Mouse (Mus musculus) frontal cortex, postnatal 25 days (tissue): Measurements from ENCODE around the gene Vsig8.

Experiments used
- DNase-seq, 2 experiments: peaks; one replicate each; pipeline ENCODE4 v3.0.0; 2022; ENCODE audit warnings: low spot score in 2 of 2

Gene Vsig8

DNA sequence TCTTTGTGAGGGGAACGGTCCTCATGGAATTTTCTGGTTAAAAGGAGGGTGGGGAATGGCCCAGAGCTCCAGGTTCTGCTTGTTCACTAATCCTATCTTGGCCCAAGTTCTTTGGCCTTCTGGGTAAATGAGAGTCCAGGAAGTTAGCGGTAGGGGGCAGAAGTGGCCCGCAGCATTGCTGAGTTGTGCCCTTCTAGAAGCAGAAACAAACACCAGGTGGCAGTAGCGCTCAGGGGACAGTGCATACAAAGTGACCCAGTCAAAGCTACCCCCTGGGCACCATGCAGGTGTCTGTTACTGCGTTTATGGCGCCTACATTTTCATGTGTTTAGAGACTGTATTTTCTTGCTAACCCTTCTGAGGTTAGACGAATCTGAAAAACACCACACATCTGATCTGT, 27.0 kb upstream of the Vsig8 start:
- DNase-seq, result peak; percentile 81 to 84

DNA sequence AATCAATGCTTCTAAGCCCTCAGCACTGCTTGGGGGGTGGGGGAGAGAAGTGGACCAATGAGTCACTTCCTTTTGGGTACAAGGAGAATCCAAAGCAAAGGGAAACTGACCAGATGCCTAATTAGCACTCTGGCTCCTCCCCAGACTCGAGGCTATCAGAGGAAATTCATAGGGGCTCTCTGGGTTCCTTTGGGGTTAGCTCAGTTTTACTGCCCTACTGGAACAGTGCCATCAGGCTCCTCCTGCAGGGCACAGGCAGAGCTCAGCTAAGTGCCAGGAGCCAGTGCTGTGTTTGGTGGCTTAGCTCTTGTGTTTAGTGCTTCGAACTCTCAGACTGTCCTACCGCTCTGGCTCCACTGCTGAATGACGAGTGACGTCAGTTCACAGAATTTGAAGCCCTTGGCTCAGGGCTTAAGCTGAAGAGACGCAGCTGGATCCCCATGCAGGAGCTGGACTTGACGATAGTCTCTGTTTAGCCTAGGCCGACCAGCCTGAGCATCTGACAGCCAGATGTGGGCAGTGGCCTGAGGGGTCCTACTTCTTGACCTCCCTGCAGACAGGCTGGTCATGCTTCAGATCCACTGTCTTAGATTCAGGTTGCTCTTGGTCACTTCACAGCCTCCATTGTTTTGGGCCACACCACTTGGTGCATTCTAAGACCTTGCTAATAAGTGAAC, 25.1 kb upstream of the Vsig8 start:
- no peak for DNase-seq

DNA sequence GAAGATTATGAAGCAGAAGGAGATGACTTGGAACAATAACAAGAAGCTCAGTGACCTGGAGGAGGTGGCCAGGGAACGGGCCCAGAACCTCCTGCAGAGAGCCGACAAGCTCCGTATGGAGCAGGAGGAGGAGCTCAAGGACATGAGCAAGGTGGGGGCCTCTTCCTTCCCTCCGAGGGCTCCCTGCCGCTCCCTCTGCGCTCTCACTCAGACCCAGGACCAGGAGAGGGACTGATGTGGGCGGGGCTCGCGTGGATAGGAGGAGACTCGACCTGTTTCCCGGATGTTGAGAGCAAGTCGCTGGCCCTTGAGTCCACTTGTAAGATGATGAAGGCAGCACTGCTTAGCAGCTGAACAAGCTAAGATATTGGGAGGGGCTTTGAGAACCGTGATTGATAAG, 23.2 kb upstream of the Vsig8 start:
- DNase-seq, result no peak

DNA sequence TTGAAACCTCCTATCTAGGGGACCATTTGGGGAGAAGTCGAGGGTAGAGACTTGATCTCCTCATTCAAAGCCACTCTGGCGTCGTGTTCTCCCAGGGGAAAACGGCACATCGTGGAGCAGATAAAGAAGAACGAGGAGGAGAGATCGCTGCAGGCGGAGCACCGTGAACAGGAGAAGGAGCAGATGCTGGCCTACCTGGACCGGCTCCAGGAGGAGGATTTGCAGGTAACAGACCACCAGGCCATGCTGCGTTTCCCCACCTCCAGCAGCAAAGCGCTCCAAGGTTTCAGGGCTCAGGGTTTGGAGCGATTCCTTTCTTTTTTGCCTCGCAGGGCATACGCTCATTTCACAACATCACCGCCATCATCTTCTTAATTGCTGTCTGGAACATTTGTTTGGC, 20.6 kb upstream of the Vsig8 start:
- no peak for DNase-seq

DNA sequence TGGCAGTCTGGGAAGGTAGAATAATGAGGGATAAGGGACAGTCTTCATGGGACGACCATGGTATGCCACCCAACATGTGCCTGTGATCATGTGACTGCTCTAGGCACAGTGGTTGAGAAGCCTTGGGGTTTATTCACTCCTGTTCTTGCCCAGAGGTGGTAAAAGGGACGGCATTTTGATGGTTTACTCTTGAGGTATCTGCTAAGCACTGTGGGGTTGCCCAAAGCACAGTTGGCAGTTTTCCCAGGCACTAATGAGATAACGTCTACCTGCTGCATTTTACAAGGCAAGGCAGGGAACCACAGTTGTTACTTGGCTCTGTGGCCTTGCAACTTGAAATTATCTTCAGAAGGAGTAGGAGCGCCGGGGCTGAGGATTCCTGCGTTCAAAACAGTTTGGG, 15.9 kb upstream of the Vsig8 start:
- no peak for DNase-seq

DNA sequence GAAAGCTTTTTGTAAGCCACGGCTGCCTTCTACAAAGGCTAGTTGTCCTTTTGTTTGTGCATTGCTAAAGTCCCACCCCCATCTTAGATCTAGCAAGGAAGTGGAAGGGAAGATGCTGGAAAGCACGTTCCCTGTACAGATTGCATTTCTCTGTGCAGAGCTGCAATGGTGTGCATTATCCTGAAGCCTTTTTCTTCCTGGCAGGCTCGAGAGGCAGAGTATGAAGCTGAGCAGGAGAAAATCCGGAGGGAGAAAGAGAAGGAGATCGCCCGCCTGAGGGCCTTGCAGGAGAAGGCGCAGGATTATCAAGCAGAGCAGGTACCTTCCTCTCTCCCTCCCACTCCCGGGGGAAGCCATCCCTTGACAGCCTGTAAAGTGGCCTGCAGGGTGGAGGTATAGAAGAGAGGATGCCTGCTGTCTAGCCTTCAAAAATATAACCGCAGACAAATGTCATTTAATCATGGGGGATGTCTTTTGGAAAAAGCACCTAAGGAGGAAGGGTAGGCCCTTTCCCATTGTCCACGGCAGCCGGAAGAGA, 15.4 kb upstream of the Vsig8 start:
- DNase-seq, result no peak

DNA sequence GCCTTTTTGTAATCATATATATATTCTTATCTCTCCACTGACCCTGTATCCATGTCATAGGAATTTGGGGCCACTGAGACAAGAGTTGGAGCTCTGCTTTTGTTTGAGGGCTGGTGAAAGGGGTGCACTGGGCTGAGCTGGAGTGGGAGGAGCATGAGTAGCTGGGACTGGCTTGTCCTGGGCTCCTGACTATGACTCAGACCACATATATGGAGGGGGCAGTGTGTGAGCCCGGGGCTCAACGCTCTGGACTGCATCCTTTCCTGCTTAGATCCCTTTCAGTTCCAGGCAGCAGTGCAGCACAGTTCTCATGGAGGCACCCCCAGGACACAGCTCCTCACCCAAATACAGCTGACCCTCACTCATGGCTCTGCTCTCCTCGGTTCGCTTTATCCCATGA, 9.7 kb upstream of the Vsig8 start:
- no peak for DNase-seq

DNA sequence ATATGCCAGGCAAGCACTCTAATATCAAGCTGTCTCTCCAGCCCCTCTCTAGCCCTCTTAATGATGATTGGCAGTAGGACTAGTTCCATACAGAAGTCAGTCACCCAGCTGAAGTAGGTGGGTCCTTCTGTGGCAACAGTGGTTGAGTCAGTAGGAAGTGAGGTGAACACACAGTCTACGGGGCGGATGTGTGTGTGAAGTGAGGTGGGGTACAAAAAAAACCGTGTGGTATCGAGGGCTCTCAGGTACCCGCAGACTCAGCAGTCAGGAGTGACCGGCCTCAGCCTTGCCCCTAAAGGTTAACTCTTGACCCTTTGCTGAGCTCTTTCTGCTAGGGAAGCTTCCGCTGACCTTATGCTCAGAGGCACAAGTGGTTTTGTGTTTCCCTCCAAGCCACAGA, 7.2 kb upstream of the Vsig8 start:
- DNase-seq, result no peak

DNA sequence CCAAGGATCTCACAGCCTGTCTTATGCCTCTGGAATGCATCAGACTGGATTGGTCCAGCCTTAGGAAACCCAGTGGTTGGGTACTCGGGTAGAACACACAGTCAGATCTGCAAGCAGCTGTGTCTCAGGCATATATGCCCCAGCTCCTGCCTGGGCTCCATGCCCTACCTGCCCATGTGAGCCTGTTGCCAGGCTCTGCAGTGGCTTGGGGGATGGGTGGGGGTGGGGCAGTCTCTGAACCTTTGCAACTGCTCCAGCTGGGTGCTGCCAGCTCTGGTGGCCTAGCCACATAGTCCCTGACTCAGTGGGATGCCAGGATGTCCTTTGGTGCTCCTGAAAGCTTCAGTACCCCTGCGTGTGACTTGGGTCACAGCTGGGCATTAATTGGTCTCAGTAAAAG, 6.4 kb upstream of the Vsig8 start:
- no peak for DNase-seq

DNA sequence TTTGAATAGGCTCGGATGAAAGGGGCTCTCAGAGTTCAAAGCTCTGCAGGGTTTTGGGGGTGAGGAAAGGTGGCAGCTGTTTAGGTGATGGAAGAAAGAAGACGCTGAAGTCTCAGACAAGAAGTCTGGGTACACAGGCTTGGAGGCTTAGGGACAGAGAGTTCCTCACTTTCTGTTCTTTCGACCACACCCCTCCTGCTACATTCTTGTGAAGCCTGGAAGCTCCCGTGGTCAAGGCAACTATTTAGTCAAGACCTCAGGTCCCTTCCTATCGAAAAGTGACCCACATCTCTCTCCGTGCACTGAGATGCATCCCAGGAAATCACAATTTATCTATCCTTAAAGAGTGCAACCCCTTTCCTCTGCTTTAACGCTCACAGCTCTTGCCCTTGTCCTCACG, 6.0 kb upstream of the Vsig8 start:
- no peak for DNase-seq

DNA sequence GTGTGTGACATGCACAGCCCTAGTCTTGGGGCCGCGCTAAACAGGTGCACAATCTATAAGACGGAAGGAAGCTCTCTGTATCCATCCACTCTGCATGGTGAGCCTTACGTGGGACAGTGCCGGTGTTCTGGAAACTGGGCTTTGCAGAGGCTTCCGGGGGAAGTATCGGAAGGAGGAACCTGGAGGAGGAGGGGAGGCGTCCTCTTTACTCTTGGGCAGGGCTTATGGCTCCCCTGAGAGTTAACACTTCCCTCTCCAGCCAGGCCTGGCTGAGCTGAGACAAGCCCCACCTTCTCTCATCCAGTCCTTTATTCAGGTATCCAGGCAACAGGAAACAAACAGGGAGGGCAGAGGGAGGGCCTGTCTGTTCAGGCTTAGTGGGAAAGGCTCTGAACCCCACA, 5.2 kb upstream of the Vsig8 start:
- peak in 1 of 2 experiments; percentile 19 for DNase-seq

DNA sequence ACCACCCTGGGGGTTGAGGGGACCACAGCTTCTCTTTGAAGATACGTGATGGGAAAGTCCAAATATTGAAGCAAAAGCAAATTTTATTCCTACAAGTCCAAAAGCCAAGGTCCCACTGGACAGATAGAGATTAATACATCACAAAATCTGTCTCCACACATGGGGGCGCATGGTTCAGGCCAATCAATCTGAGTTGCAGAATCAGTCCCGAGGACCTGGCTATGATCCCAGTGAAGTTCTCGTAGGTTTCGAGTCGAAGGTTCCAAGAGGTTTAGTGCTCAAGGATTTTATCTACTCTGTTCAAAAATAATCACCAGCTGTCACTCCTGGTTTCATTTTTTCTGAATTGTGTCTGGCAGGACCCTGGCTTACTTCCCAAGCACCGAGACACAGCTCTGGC, 4.7 kb upstream of the Vsig8 start:
- DNase-seq, result no peak

DNA sequence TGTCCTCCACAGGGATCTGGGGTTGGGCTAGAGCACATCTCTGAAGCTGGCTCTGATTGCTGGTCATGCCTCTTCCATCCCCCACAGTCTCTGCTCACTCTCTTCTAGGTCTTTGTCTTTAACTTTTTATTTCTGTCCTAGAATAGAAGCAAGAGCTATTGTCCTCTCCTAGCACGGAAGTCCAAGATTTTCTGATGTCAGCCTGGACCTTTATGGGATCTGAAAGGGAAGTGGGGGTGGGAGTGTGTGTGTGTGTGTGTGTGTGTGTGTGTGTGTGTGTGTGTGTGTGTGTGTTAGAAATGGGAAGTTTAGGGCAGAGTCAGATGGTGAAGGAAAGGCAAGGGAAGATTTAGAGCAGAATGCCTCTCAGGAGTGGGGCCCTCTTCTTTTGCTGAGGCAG, 3.1 kb upstream of the Vsig8 start:
- no peak for DNase-seq

DNA sequence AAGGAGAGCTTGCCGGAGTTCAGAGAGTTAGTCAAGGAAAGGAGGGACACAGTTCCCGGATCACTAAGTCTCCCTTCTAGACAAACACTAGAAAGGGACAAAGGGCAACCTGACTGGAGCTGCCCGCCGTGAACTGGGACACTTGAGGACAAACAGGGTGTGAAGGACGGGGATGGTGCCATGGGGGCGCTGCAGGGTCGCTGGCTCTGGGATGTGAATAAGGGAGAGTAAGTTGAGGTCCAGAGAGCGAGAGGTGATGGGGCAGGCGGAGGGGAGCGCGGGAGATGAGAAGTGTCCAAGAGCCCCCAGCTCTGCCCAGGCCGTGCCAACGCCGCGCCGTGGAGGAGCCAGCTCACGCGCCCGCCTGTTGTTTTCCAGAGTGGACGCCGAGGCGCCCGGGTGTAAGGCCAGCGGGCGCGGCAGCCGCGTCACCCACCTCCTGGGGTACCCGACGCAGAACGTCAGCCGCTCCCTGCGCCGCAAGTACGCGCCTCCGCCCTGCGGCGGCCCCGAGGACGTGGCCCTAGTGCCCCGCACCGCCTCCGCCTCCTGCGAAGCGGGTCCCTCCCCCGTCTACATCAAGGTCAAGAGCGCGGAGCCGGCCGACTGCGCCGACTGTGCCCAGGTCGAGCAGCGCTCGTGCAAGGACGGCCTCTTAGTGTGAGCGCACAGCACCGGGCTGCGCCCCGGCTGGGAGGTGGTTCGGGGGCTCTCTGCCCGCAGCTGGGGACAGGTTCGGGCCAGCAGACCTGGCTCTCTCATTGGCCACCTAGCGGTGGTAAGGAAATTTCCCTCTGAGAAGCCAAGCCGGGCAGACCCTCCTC, 7.1 kb downstream of the Vsig8 start:
- peak; percentile 36 to 45 for DNase-seq

DNA sequence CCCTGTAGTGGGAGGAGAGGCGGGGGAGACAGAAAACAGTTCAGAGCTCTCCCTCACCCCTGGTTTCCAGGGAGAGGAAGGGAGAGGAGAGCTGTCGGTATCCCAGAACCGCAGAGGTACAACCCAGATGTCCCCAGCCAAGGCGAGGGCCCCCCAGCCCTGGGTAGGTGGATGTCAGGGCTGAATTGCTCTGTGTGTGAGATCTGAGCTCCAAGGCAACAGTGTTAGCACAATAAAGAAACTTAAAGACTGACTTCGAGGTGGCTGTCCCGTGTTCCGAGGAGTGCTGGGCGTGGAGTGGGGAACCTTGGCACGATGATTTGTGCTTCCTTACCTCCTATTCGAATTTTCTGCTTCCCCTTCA, 7.7 kb downstream of the Vsig8 start:
- no peak for DNase-seq

DNA sequence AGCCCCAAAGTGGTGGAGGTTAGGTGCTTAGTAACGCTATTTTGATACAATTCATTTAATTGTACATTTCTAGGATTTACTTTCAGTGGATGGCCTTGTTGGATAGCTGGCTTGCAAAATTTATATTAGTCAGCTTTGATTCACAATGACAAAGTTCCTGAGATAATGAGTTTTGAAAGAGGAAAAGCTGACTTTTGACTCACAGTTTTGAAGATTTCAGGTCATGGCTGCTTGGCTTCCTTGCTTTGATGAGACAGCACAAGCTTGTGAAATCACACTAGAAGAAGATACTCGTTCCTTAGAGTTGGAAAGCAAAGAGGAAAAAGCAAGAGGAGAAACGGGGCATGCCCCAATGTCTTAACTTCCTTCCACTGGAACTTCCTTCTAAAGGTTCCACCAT, 10.4 kb downstream of the Vsig8 start:
- no peak for DNase-seq

DNA sequence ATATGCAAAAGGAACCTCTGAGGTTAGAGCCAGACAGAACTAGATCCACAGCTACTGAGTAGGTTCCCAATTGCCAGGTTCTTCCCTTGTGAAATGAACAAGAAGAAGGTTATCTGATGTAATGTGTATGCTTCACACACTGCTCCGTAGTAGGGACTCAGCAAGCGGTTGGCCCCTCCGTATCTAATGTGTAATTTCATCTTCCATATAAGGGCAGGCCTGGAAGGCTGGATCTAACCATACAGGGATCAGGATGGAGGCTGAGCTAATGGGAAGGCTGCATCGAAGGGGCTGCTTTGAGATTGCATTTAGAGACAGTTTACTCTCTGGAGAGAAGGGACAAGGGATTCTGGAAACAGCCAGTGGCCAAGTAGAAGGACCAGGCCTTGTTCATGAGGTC, 12.0 kb downstream of the Vsig8 start:
- DNase-seq, result no peak

DNA sequence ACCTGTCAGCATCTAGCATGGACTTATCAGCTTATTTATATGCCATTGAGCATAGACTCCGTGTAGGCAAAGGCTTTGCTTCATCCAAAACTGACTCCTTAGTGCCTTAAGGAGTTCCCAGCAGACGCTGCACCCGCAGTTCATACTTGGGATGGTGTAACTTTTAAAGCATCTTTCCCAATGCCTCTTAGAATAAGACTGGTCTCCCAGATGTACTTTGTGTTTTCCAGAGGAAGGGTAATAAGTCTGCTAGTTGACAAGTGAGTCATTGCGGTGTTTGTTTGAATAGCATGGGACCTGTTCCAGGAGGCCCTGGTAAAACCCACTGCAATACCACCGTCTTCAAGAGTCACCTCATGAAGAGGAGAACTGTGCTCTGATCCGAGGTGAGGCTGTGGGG, 24.4 kb downstream of the Vsig8 start:
- no peak for DNase-seq

DNA sequence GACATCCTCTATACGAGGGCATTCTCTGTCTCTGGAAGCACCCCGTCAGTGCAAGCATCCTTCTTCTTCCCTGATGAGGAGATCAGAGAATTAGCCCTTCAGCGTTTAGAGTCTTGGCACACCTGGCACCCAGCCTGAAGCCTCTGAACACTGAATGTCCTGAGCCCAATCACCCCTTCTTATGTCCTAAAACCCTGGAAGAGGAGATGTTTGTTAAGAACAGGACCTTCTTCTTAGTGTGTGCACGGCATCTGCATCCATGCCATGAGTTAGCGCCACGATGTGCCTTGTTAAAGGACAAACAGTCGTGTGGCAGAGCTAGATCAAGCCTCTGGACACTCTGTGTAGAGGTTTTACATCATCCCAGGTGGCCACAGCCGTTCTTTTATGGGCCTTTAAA, 26.7 kb downstream of the Vsig8 start:
- DNase-seq, result no peak

DNA sequence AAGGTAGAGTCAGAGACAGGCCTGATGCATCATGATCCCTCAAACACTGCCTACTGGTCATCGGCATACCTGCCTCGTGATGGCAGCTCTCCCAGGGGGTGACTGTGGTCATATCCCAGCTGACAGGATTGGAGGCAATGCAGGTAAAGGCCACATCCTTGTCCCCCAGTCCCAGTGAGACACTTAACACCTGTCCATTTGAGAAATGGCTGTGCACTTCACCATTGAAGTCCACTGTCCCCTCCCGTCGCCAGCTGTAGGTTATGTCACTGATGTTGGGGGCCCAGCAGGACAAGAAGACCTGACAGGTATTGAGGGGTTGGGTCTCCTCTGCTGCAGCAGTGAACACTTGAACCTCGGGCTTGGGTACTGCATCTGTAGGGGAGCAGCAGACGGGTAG, 28.5 kb downstream of the Vsig8 start:
- DNase-seq, result no peak

DNA sequence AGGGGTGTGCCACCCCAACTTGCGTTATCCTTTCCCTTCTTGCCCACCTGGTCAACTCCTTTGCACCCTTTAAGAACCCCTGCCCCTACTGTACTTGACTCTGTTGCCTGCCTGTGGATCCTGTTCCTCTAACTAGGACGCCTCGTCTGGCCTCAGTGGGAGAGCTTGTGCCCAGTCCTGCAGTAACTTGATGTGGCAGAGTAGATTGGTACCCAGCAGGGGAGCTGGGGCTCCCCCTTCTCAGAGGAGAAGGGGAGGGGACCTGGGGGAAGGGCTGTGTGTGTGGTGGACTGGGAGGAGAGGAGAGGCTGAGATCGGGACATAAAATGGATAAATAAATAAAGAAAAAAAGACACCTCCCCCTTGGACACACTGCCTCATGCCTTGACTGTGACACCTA, 29.3 kb downstream of the Vsig8 start:
- DNase-seq, result no peak

DNA sequence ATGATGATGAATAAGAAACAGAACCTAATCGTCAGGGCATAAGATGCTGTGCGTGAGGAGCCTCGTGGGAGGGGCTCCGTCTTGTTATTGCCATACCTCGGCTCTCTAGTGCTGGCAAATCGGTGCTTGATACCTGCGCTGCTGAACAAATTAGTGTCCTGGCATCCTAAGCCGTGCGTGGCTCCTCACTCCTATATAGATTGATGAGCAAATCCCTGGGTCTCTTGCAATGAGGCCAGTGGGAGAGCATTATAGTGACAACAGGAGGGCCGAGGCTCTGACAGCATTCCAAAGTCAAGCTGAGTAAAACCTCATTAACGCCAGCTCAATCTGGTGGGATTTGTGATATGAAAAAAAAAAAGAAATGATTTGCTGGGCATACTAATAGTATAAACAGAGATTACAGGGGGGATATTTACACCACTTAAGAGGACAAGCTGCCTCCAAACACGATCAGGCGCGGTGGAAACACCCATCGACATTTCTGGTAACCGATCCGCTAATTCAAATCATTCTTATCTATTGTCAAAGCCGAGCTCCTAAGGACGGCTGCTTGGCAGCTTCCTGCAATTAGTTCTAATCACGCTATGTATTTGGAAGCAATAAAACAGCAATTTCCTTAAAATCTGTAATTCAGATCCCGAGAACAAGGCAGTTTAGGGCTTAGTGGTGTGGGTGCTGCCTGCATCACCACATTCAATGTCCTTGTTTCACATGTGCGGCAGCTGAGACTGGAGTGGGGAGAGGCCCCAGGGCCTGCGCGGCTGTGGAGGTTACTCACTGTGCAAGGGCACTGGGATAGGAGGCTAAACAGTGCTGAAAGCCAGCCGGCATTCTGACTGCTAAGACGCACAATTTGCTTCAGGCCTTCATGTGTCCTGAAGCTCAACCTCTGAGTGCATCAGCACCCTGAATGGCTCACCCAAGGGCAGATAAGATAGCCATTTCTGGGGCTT, 30.2 kb downstream of the Vsig8 start:
- DNase-seq, result no peak
